ENCODE assay signal across 8 mouse cellular contexts in the genomic region with DNA sequence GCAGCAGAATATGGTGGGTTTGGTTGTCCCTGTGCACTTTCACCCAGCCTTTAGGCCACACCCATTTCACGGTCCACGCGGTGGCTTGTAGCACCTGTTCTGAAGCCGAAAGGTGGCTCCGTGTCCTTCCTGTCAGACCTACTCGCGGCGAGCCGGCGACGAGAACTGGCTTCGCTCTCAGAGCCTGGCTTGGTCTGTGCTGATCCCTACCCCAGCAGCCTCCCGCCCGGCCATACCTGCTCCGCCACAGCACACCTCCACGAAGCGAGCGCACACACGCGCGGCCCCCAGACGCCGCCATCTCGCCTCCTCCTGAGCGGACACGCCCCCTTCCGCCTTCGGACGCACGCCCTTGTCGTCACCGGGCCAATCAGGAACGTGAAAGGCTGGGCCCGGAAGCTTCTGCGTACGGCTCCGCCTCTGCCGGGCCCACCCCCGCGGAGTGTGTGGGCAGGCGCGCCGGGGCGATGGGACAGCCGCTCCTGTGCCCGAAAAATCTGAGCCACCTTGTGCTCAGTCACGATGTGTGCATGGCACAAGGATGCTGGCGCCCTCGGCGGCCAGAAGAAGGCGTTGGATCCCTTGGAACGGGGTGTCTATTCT. TPM values are rescaled to one million over a fixed set of nuclear protein-coding genes. Genes with fewer than 3 reads are reported as not detected.
DNase-seq lines count a peak whose midpoint lies in the region; ATAC-seq lines count a peak whose summit lies in the region.

A gene (minus strand): TSS at position 334 of the 603 bp plus-strand sequence.

- ATAC-seq in heart, embryonic 13.5 days (ENCODE audit: extremely low read depth, insufficient number of reproducible peaks, low FRiP score, low TSS enrichment) = peak; percentile 99
- peak; percentile 98 for ATAC-seq in liver, embryonic 12.5 days
- ATAC-seq in stomach, embryonic 15.5 days (ENCODE audit: insufficient read depth, low FRiP score, low read depth) = peak; percentile 100

- H3K4me3 ChIP-seq in brown adipose tissue, adult 24 weeks (ENCODE audit: insufficient read depth, low read depth, low read length) = peak within 1 kb of the TSS; percentile 72
- peak within 1 kb of the TSS; percentile 77 for H3K4me3 ChIP-seq in heart, embryonic 13.5 days
- H3K4me3 ChIP-seq in liver, embryonic 12.5 days = peak within 1 kb of the TSS; percentile 88
- peak within 1 kb of the TSS; percentile 76 for H3K4me3 ChIP-seq in stomach, embryonic 15.5 days (replicated peaks)

- H3K4me1 ChIP-seq in brown adipose tissue, adult 24 weeks (ENCODE audit: control insufficient read depth, insufficient read depth, insufficient read length, low read length) = no peaks in the 10 kb centered on the region
- peaks cover 10% of the 10 kb centered on the region for H3K4me1 ChIP-seq in heart, embryonic 13.5 days
- peaks cover 33% of the 10 kb centered on the region for H3K4me1 ChIP-seq in liver, embryonic 12.5 days
- H3K4me1 ChIP-seq in stomach, embryonic 15.5 days = no peaks in the 10 kb centered on the region

- no peaks in the 10 kb centered on the region for H3K27me3 ChIP-seq in heart, embryonic 13.5 days (replicated peaks)
- H3K27me3 ChIP-seq in liver, embryonic 12.5 days (replicated peaks) = no peaks in the 10 kb centered on the region
- no peaks in the 10 kb centered on the region for H3K27me3 ChIP-seq in stomach, embryonic 15.5 days (replicated peaks)

- H3K4me2 ChIP-seq in heart, embryonic 13.5 days = peak within 1 kb of the TSS; percentile 85
- H3K4me2 ChIP-seq in liver, embryonic 12.5 days = peak within 1 kb of the TSS; percentile 94
- peak within 1 kb of the TSS; percentile 74 for H3K4me2 ChIP-seq in stomach, embryonic 15.5 days

- peak; percentile 97 for DNase-seq in CD4-positive, CD25-positive, alpha-beta regulatory T cell, adult 2 months (ENCODE audit: low read depth, low spot score)
- peak; percentile 23 for DNase-seq in fat pad, adult 2 months (ENCODE audit: extremely low read depth, low read depth, low spot score)
- DNase-seq in kidney, postnatal 10 days = peak; percentile 97
- peak; percentile 87 to 92 for DNase-seq in natural killer cell, adult 2 months (ENCODE audit: low spot score in 2 of 2)

- H3K9me3 ChIP-seq in heart, embryonic 13.5 days = no peaks in the 10 kb centered on the region
- no peaks in the 10 kb centered on the region for H3K9me3 ChIP-seq in liver, embryonic 12.5 days (replicated peaks)
- H3K9me3 ChIP-seq in stomach, embryonic 15.5 days = no peaks in the 10 kb centered on the region

- peak within 1 kb of the TSS; percentile 82 for H3K9ac ChIP-seq in heart, embryonic 13.5 days
- peak within 1 kb of the TSS; percentile 76 for H3K9ac ChIP-seq in liver, embryonic 12.5 days
- H3K9ac ChIP-seq in stomach, embryonic 15.5 days = peak within 1 kb of the TSS; percentile 49

- H3K36me3 ChIP-seq in heart, embryonic 13.5 days = peaks cover 19% of the 10 kb centered on the region
- H3K36me3 ChIP-seq in liver, embryonic 12.5 days = peaks cover 27% of the 10 kb centered on the region
- H3K36me3 ChIP-seq in stomach, embryonic 15.5 days = no peaks in the 10 kb centered on the region

- under 1% methylated on average over 52 of the region's 52 CpGs for WGBS in heart, embryonic 13.5 days
- under 1% methylated on average over 52 of the region's 52 CpGs for WGBS in liver, embryonic 12.5 days (ENCODE audit: insufficient replicate concordance)
- WGBS in stomach, embryonic 15.5 days = under 1% methylated on average over 52 of the region's 52 CpGs

- H3K27ac ChIP-seq in brown adipose tissue, adult 24 weeks (replicated peaks; ENCODE audit: low read depth, low read length) = no peak within 1 kb of the TSS; the same call in 1 of the 2 replicates
- H3K27ac ChIP-seq in heart, embryonic 13.5 days (replicated peaks) = peak within 1 kb of the TSS; percentile 34; the same call in 1 of the 2 replicates
- peak within 1 kb of the TSS; percentile 30; the same call in 1 of the 2 replicates for H3K27ac ChIP-seq in liver, embryonic 12.5 days
- H3K27ac ChIP-seq in stomach, embryonic 15.5 days = peak within 1 kb of the TSS; percentile 18; the same call in 1 of the 2 replicates

RNA-seq across cellular contexts. Expression of the gene that starts here (rescaled TPM):
- 49.8 and 54.7 TPM in 2 replicates for polyA plus RNA-seq in brown adipose tissue, adult 24 weeks (2012; ENCODE audit: insufficient read depth, insufficient read length, missing spikeins)
- polyA plus RNA-seq in heart, embryonic 13.5 days (2015; fragmentation: Nextera tagmentation; extraction: Ambion mirVana) = 45.9 and 46.2 TPM in 2 replicates
- polyA plus RNA-seq in liver, embryonic 12.5 days (2016; fragmentation: Nextera tagmentation; extraction: Ambion mirVana) = 42.9 and 46.7 TPM in 2 replicates
- polyA plus RNA-seq in stomach, embryonic 15.5 days (2015; fragmentation: Nextera tagmentation; extraction: Ambion mirVana) = 74.4 and 85.8 TPM in 2 replicates

Comparison
In these comparisons a context has a peak if more than half of its experiments do, and no peak if none do; other contexts are left out.
1. DNase-seq: peak in every context shown above with its lines; median percentile 97 in CD4-positive, CD25-positive, alpha-beta regulatory T cell, adult 2 months; 97 in kidney, postnatal 10 days; 90 in natural killer cell, adult 2 months; 23 in fat pad, adult 2 months.